Mouse (Mus musculus) bone marrow macrophage, adult 2 months (primary cell): Measurements from ENCODE around the gene Pex16.

Source experiments
- CTCF ChIP-seq: IDR thresholded peaks from 2 replicates; pipeline ENCODE4 v1.5.1; 2012; ENCODE audit warnings: low read depth, mild to moderate bottlenecking, low read length, moderate library complexity
- POLR2A ChIP-seq: IDR thresholded peaks from 2 replicates; pipeline ENCODE4 v1.6.1; 2012; ENCODE audit warnings: mild to moderate bottlenecking, low read depth, low read length, borderline replicate concordance

GRCm38 (mm10) chr2:92375788-92376187, 1.3 kb downstream of the Pex16 start:
- TF ChIP-seq POLR2A (no peak), CTCF (no peak)
